Mouse (Mus musculus) intestine, embryonic 16.5 days (tissue): ENCODE measurements around the gene Olfr819. TPM values are rescaled to one million over a fixed set of nuclear protein-coding genes. Genes with fewer than 3 reads are reported as not detected.

Experiments
- ATAC-seq: fragments of 200-750 bp; cut with Nextera tagmentation; 2 replicates; pipeline ENCODE4 v1.8.0; 2017; ENCODE audit warnings: moderate TSS enrichment, moderate library complexity
- H3K27ac ChIP-seq: fragments of 300-500 bp; sonication (generic); 2 replicates; pipeline ENCODE4 v1.5.1; 2014; ENCODE audit warnings: mild to moderate bottlenecking, low read length
- H3K27me3 ChIP-seq: fragments of 300-500 bp; sonication (generic); replicated peaks from 2 replicates; pipeline ENCODE4 v1.6.1; 2014; ENCODE audit warnings: low read length, control low read depth, mixed read lengths; ENCODE audit not compliant: control insufficient read depth, insufficient read depth
- H3K36me3 ChIP-seq: fragments of 300-500 bp; sonication (generic); 2 replicates; pipeline ENCODE4 v1.6.1; 2014; ENCODE audit warnings: low read length, control low read depth; ENCODE audit not compliant: control insufficient read depth, insufficient read depth
- H3K4me1 ChIP-seq: fragments of 300-500 bp; sonication (generic); 2 replicates; pipeline ENCODE4 v1.6.1; 2014; ENCODE audit warnings: low read length, control low read depth, mixed read lengths; ENCODE audit not compliant: control insufficient read depth, insufficient read depth
- H3K4me2 ChIP-seq: fragments of 300-500 bp; sonication (generic); 2 replicates; pipeline ENCODE4 v1.6.1; 2014; ENCODE audit warnings: low read depth, low read length, control low read depth
- H3K4me3 ChIP-seq: fragments of 300-500 bp; sonication (generic); 2 replicates; pipeline ENCODE4 v1.5.1; 2014; ENCODE audit warnings: mild to moderate bottlenecking, low read length
- H3K9ac ChIP-seq: fragments of 300-500 bp; sonication (generic); 2 replicates; pipeline ENCODE4 v1.6.1; 2014; ENCODE audit warnings: low read depth, low read length
- H3K9me3 ChIP-seq: fragments of 300-500 bp; sonication (generic); 2 replicates; pipeline ENCODE4 v1.6.1; 2016; ENCODE audit warnings: low read length, control low read depth; ENCODE audit not compliant: control insufficient read depth
- WGBS: fragments of 180-500 bp; shearing (Covaris S2); extraction: QIAGEN DNeasy Blood & Tissue Kit; methylation state at CpG from one replicate; pipeline ENCODE4 v1.1.7; 2014; 5-methylcytosine and 5-hydroxymethylcytosine counted together
- polyA plus RNA-seq: library from polyadenylated mRNA; unstranded; fragments of >200 nt; fragmentation: Nextera tagmentation; extraction: Ambion mirVana; gene quantifications from 2 replicates; pipeline ENCODE4 v1.2.1, GENCODE M21; 2015

Olfr819 gene
- polyA plus RNA-seq, 1 experiment from 2014 or later, result not detected

- H3K9ac ChIP-seq, result no peak within 1 kb of the TSS
- no peaks in the 10 kb centered on the region for H3K4me1 ChIP-seq
- WGBS, result 55% methylated on average over 1 of the region's 1 CpGs
- no peak for ATAC-seq
- H3K27me3 ChIP-seq, result no peaks in the 10 kb centered on the region
- H3K27ac ChIP-seq, result no peak within 1 kb of the TSS
- H3K4me2 ChIP-seq, result no peak within 1 kb of the TSS
- H3K36me3 ChIP-seq, result no peaks in the 10 kb centered on the region
- no peaks in the 10 kb centered on the region for H3K9me3 ChIP-seq
- H3K4me3 ChIP-seq, result no peak within 1 kb of the TSS
These were observed 51.6 kb downstream of the Olfr819 start, which contains the start of gene Olfr816 for GRCm38 (mm10) chr10:129915497-129915896. TSS of gene Olfr816 (minus strand) at chr10:129915597.

Other genes with a start within 250 kb of the Olfr819 start
- not detected in 2 replicates for gene Olfr805, start 237.9 kb downstream of the Olfr819 start, polyA plus RNA-seq
- not detected in 2 replicates for gene Olfr806, start 225.3 kb downstream of the Olfr819 start, polyA plus RNA-seq
- not detected in 2 replicates for gene Olfr807, start 209.5 kb downstream of the Olfr819 start, polyA plus RNA-seq
- not detected in 2 replicates for gene Olfr808, start 201.8 kb downstream of the Olfr819 start, polyA plus RNA-seq
- not detected in 2 replicates for gene Olfr809, start 192.6 kb downstream of the Olfr819 start, polyA plus RNA-seq
- not detected in 2 replicates for gene Olfr810, start 172.3 kb downstream of the Olfr819 start, polyA plus RNA-seq
- gene Olfr811, start 162.9 kb downstream of the Olfr819 start, polyA plus RNA-seq, result not detected in 2 replicates
- gene Olfr812, start 121.2 kb downstream of the Olfr819 start, polyA plus RNA-seq, result not detected in 2 replicates
- gene Olfr813, start 111.9 kb downstream of the Olfr819 start, polyA plus RNA-seq, result not detected in 2 replicates
- gene Olfr814, start 87.4 kb downstream of the Olfr819 start, polyA plus RNA-seq, result not detected in 2 replicates
- not detected in 2 replicates for gene Olfr815, start 61.4 kb downstream of the Olfr819 start, polyA plus RNA-seq
- not detected in 2 replicates for gene Olfr816, start 51.7 kb downstream of the Olfr819 start, polyA plus RNA-seq
- gene Olfr818, start 18.2 kb downstream of the Olfr819 start, polyA plus RNA-seq, result not detected in 2 replicates
- not detected in 2 replicates for gene Olfr247, start 8.9 kb upstream of the Olfr819 start, polyA plus RNA-seq
- not detected in 2 replicates for gene Gm10310, start 17.8 kb upstream of the Olfr819 start, polyA plus RNA-seq
- not detected in 2 replicates for gene Olfr820, start 45.4 kb upstream of the Olfr819 start, polyA plus RNA-seq
- not detected in 2 replicates for gene Olfr821, start 63.1 kb upstream of the Olfr819 start, polyA plus RNA-seq
- gene Olfr822, start 103.9 kb upstream of the Olfr819 start, polyA plus RNA-seq, result not detected in 2 replicates
- not detected in 2 replicates for gene Olfr823, start 148.1 kb upstream of the Olfr819 start, polyA plus RNA-seq
- gene Olfr824, start 162.7 kb upstream of the Olfr819 start, polyA plus RNA-seq, result not detected in 2 replicates
- not detected in 2 replicates for gene Olfr825, start 199.5 kb upstream of the Olfr819 start, polyA plus RNA-seq
- gene Olfr826, start 216.9 kb upstream of the Olfr819 start, polyA plus RNA-seq, result not detected in 2 replicates
- gene Olfr827, start 247.1 kb upstream of the Olfr819 start, polyA plus RNA-seq, result not detected in 2 replicates